Mouse (Mus musculus) limb, embryonic 12.5 days (tissue): ENCODE measurements around the gene Ormdl2. TPM values are rescaled to one million over a fixed set of nuclear protein-coding genes. Genes with fewer than 3 reads are reported as not detected.

Source experiments
- ATAC-seq: fragments of 200-750 bp; cut with Nextera tagmentation; 2 replicates; pipeline ENCODE4 v1.8.0; 2017; ENCODE audit warnings: low read depth, moderate TSS enrichment; ENCODE audit not compliant: insufficient number of reproducible peaks, insufficient read depth, low FRiP score, low TSS enrichment
- H3K27ac ChIP-seq: fragments of 300-500 bp; sonication (generic); 2 replicates; pipeline ENCODE4 v1.5.1; 2016; ENCODE audit warnings: mild to moderate bottlenecking, moderate library complexity
- H3K27me3 ChIP-seq: fragments of 300-500 bp; sonication (generic); 2 replicates; pipeline ENCODE4 v1.6.1; 2016; ENCODE audit warnings: mild to moderate bottlenecking, moderate library complexity
- H3K36me3 ChIP-seq: fragments of 300-500 bp; sonication (generic); 2 replicates; pipeline ENCODE4 v1.6.1; 2016; ENCODE audit warnings: mild to moderate bottlenecking, moderate library complexity
- H3K4me1 ChIP-seq: fragments of 300-500 bp; sonication (generic); replicated peaks from 2 replicates; pipeline ENCODE4 v1.6.1; 2016
- H3K4me2 ChIP-seq: fragments of 300-500 bp; sonication (generic); 2 replicates; pipeline ENCODE4 v1.6.1; 2016; ENCODE audit warnings: mild to moderate bottlenecking, moderate library complexity
- H3K4me3 ChIP-seq: fragments of 300-500 bp; sonication (generic); replicated peaks from 2 replicates; pipeline ENCODE4 v1.5.1; 2016; ENCODE audit warnings: mild to moderate bottlenecking
- H3K9ac ChIP-seq: fragments of 300-500 bp; sonication (generic); replicated peaks from 2 replicates; pipeline ENCODE4 v1.6.1; 2016; ENCODE audit warnings: mild to moderate bottlenecking, moderate library complexity
- H3K9me3 ChIP-seq: fragments of 300-500 bp; sonication (generic); 2 replicates; pipeline ENCODE4 v1.6.1; 2016; ENCODE audit warnings: mild to moderate bottlenecking, moderate library complexity
- WGBS: fragments of 180-500 bp; shearing (Covaris S2); methylation state at CpG from one replicate; pipeline ENCODE4 v1.1.7; 2016; 5-methylcytosine and 5-hydroxymethylcytosine counted together
- polyA plus RNA-seq: library from polyadenylated mRNA; unstranded; fragments of >200 nt; fragmentation: Nextera tagmentation; extraction: Ambion mirVana; gene quantifications from 2 replicates; pipeline ENCODE4 v1.2.1, GENCODE M21; 2016

The Ormdl2 gene
- 27.9 and 31.6 TPM in 2 replicates for polyA plus RNA-seq

DNA sequence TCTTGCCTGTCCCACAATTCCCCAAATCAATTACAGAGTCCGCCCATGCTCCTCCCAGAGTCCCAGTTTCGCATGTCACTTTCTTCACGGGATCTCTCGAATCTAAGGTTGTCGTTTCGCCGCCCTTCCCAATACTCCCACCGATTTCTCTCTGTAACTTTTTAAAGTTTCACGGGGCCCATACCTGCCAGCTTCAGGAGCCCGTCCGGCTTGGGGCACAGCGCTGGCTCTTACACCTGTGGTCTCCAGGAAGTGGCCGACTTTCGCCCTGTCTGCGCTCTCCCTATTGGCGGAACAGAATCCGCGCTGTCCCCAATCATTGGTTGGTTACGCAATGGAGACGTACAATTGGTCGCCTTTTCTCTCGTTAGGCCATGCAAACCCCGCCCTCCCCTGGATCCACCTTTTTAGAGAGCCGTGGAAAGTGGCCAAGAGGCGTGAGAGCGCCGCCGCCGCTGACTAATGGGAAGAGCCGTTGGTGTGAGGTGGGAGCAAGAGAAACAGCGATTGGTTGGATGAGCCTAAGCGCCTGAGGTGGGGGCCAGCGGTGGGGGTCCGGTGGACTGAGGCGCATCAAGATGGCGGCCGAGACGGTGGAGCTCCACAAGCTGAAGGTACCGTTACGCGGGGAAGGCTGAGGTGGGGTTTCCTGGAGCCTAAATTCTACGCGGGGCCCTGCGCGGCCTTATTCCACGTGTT lies at the start of gene Ormdl2:
Ormdl2 (minus strand) TSS at position 288 of the 699 bp plus-strand sequence.
- ATAC-seq: peak; percentile 100
- H3K4me3 ChIP-seq: peak within 1 kb of the TSS; percentile 82
- WGBS: under 1% methylated on average over 46 of the region's 46 CpGs
- peaks cover 15% of the 10 kb centered on the region for H3K4me1 ChIP-seq
- peak within 1 kb of the TSS; percentile 60; the same call in 1 of the 2 replicates for H3K27ac ChIP-seq
- peaks cover 45% of the 10 kb centered on the region for H3K36me3 ChIP-seq
- no peaks in the 10 kb centered on the region for H3K27me3 ChIP-seq
- H3K9me3 ChIP-seq: no peaks in the 10 kb centered on the region
- peak within 1 kb of the TSS; percentile 85 for H3K4me2 ChIP-seq
- peak within 1 kb of the TSS; percentile 79 for H3K9ac ChIP-seq

DNA sequence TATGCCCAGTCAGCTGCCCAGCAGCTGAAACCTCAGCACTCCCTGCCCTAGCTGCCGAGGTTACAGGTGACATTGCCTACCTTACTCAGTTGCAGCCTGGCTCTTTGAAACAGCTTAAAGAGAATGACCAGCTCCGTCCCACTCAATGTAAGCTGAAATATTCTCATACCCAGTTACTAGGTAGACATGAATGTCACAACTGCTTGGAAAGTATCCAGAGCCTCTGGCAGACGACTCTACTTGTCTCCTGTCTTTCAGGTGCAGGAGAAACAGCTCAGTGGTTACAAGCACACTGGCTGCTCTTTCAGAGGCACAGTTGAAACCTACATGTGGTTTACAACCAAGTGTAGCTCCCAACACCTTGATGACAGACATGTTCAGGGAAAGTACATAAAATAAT lies 48.9 kb upstream of the Ormdl2 start:
- no peak for ATAC-seq
- no peaks in the 10 kb centered on the region for H3K9me3 ChIP-seq
- H3K27ac ChIP-seq: no peak overlapping the region
- H3K9ac ChIP-seq: no peak overlapping the region
- H3K36me3 ChIP-seq: peaks cover 68% of the 10 kb centered on the region
- no peaks in the 10 kb centered on the region for H3K4me1 ChIP-seq
- WGBS: 85% methylated on average over 3 of the region's 3 CpGs
- H3K4me3 ChIP-seq: no peak overlapping the region
- no peak overlapping the region for H3K4me2 ChIP-seq
- no peaks in the 10 kb centered on the region for H3K27me3 ChIP-seq

DNA sequence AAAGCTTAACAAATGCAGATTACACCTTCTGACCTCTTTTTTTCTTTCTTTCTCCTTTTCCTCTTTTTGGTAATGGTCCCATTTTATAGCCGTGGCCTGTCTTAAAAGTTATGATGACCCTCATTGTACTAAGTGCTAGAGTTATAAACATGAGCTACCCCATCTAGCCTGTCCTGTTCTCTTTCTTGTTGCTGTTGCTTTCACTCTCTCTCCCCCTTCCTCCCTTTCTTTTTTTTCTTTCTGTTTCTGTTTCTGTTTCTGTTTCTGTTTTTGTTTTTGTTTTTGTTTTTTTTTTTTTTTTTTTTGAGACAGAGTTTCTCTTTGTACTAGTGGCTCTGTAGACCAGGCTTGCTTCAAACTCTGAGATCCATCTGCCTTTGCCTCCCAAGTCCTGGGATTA lies 45.1 kb upstream of the Ormdl2 start:
- Histone ChIP-seq H3K36me3 (peaks cover 54% of the 10 kb centered on the region), H3K9ac (no peak overlapping the region), H3K4me3 (no peak overlapping the region)

DNA sequence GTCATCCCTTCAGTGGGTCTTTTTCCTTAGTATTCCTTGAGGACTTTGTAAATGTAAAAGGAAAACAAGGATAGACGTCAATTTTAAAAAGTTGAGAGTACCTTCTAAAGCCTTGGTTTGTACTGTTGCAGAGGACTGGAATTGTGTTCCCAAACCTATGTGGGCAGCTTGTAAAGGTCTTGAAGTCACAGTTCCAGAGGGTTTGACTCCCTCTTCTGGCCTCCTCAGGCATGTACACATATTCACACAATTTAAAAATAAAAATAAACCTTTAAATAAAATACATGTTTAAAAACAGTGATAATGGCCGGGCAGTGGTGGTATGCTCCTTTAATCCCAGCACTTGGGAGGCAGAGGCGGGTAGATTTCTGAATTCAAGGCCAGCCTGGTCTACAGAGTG lies 44.6 kb upstream of the Ormdl2 start:
- 88% methylated on average over 3 of the region's 3 CpGs for WGBS
- H3K36me3 ChIP-seq: peaks cover 53% of the 10 kb centered on the region

More for the DNA sequence above, 45.1 kb upstream of the Ormdl2 start:
- Histone ChIP-seq H3K4me2 (no peak overlapping the region), H3K27me3 (no peaks in the 10 kb centered on the region), H3K27ac (no peak overlapping the region), H3K9me3 (no peaks in the 10 kb centered on the region), H3K4me1 (no peaks in the 10 kb centered on the region)
- 100% methylated on average over 1 of the region's 1 CpGs for WGBS
- no peak for ATAC-seq

DNA sequence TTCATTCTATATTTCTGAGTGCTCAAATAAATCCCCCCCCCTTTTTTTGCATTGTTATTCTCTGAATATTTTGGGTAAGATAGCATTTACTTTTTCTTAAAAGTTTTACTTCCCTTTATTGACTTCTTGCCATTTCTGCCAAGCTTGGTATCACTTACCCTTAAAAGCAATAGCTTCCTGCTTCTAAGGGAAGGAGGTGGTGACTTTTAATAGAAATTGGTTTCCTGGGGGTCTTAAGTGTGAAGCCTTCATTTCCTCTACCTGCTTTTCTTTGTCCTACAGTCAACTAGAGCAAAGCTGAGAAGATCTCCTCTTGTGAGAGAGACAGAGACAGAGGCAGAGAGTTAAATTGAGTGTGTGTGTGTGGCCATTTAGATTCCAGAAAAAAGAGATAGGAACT lies 39.7 kb upstream of the Ormdl2 start:
- Histone ChIP-seq H3K4me3 (no peak overlapping the region), H3K36me3 (peaks cover 61% of the 10 kb centered on the region), H3K9ac (no peak overlapping the region), H3K4me2 (no peak overlapping the region), H3K9me3 (no peaks in the 10 kb centered on the region), H3K4me1 (no peaks in the 10 kb centered on the region), H3K27ac (no peak overlapping the region), H3K27me3 (no peaks in the 10 kb centered on the region)
- ATAC-seq: no peak

More for the DNA sequence above, 44.6 kb upstream of the Ormdl2 start:
- Histone ChIP-seq H3K27ac (no peak overlapping the region), H3K4me2 (no peak overlapping the region), H3K9ac (no peak overlapping the region), H3K9me3 (no peaks in the 10 kb centered on the region), H3K4me3 (no peak overlapping the region), H3K27me3 (no peaks in the 10 kb centered on the region), H3K4me1 (no peaks in the 10 kb centered on the region)
- no peak for ATAC-seq

DNA sequence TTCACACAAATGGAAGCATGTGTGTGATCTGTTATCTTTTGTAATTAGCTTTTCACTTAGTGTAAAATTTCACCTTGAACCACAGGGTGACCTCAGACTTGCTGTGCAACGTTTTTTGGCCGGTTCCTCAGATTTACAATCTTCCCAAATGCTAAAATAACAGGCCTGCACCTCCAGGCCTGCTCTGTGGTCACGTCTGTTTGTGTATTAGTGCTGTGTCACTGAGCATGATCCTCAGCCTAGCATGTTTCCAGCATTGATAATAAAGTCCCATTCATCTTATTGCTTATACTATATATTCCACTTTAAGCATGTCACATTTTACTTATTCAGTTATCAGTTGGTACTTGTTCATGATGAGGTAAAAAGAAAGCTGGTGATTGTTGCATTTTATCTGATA lies 28.9 kb upstream of the Ormdl2 start:
- no peak overlapping the region for H3K4me3 ChIP-seq
- no peak for ATAC-seq

DNA sequence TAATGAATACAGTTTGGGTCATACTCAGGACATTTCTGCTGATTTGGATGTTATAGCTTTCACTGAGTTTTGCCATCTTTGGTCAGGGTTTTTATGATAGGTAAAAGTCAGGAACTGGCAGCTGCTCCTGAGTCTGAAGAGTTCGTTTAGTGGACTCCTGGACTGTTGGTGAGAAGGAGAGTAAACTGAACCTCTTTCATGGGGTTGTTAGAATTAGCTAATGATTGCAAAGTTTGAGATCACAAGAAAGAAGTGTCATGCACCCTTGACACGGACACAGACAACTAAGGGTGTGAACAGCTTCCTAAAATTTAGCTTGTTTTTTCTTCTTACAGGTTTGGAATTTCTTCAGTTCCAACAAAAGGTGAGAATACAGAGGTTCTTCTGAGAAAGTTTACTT lies 27.0 kb upstream of the Ormdl2 start:
- Histone ChIP-seq H3K4me1 (peaks cover 17% of the 10 kb centered on the region), H3K4me2 (no peak overlapping the region), H3K4me3 (no peak overlapping the region), H3K27ac (no peak overlapping the region), H3K9me3 (no peaks in the 10 kb centered on the region), H3K36me3 (peaks cover 63% of the 10 kb centered on the region), H3K27me3 (no peaks in the 10 kb centered on the region), H3K9ac (no peak overlapping the region)
- 64% methylated on average over 2 of the region's 2 CpGs for WGBS
- ATAC-seq: no peak

More for the DNA sequence above, 28.9 kb upstream of the Ormdl2 start:
- H3K9me3 ChIP-seq: no peaks in the 10 kb centered on the region
- 68% methylated on average over 3 of the region's 3 CpGs for WGBS
- peaks cover 8% of the 10 kb centered on the region for H3K4me1 ChIP-seq
- H3K36me3 ChIP-seq: peaks cover 62% of the 10 kb centered on the region
- no peak overlapping the region for H3K27ac ChIP-seq
- H3K27me3 ChIP-seq: no peaks in the 10 kb centered on the region
- no peak overlapping the region for H3K4me2 ChIP-seq
- H3K9ac ChIP-seq: no peak overlapping the region

DNA sequence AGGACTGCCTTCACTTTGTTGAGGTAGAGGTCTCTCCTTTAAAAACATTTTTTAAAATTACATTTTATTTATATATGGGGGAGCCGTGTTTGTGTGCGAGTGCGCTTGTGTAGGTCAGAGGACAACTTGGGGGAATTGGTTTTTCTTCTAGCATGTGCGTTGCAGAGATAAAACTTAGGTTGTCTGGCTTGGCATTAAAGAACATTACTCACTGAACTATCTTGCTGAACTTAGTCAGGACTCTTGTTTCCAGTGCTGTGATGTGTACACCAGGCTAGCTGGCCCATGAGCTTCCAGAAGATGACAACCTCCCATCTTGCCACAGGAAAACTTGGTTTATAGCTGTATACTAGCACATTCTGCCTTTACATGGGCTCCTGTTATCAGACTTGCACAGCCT lies 25.2 kb upstream of the Ormdl2 start:
- Histone ChIP-seq H3K4me2 (no peak overlapping the region), H3K27me3 (no peaks in the 10 kb centered on the region), H3K4me3 (no peak overlapping the region), H3K9me3 (no peaks in the 10 kb centered on the region), H3K36me3 (peaks cover 72% of the 10 kb centered on the region), H3K9ac (no peak overlapping the region), H3K27ac (no peak overlapping the region), H3K4me1 (peaks cover 17% of the 10 kb centered on the region)
- no peak for ATAC-seq
- WGBS: 96% methylated on average over 4 of the region's 4 CpGs

DNA sequence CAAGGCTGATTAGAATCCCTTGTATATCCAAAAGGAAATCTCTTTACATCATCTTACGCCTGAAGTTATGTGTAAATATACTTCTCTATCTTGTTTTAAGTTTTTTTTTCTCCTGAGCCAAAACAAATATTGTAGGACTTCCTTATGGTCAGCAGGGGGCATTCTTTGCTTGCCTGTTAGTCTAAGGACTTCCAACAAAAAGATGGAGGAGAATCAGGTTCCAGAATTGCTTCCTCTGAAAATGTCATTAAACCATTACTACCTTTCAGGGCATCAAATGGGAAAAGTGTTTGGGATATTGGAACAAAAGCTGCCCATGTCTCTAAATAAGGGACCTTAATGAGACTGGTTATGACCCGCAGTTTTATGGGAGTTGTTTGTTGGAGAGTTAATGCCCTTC lies 24.1 kb upstream of the Ormdl2 start:
- peaks cover 76% of the 10 kb centered on the region for H3K36me3 ChIP-seq
- no peaks in the 10 kb centered on the region for H3K27me3 ChIP-seq
- ATAC-seq: peak; percentile 20; the same call in 1 of the 2 replicates
- H3K4me3 ChIP-seq: no peak overlapping the region
- H3K4me2 ChIP-seq: peak overlapping the region; percentile 31
- H3K9ac ChIP-seq: no peak overlapping the region
- no peaks in the 10 kb centered on the region for H3K9me3 ChIP-seq
- H3K27ac ChIP-seq: peak overlapping the region; percentile 64; the same call in 1 of the 2 replicates
- WGBS: 50% methylated on average over 2 of the region's 2 CpGs
- peaks cover 17% of the 10 kb centered on the region for H3K4me1 ChIP-seq

DNA sequence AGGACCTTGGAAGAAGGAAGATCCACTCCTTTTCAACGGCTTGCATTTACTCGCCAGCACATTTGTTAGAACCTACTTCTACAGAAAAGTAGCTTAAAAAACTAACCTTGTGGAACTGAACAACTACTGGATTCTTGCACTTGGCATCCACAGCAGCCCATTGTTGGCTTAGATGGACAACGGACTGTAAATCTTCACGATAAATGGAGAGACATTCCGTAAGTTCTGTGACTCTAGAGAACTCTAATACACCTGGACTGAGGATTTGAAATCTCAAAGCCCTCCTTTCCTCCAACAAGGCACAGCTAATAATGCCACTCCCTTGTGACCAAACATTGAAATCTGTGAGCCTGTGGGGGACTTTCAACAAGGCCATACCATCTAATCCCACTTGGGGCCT lies 21.8 kb upstream of the Ormdl2 start:
- no peak overlapping the region for H3K4me2 ChIP-seq
- H3K27ac ChIP-seq: no peak overlapping the region
- no peaks in the 10 kb centered on the region for H3K27me3 ChIP-seq
- H3K9ac ChIP-seq: no peak overlapping the region
- ATAC-seq: no peak
- peaks cover 17% of the 10 kb centered on the region for H3K4me1 ChIP-seq
- H3K9me3 ChIP-seq: no peaks in the 10 kb centered on the region
- H3K36me3 ChIP-seq: peaks cover 77% of the 10 kb centered on the region
- 93% methylated on average over 5 of the region's 5 CpGs for WGBS
- H3K4me3 ChIP-seq: no peak overlapping the region

DNA sequence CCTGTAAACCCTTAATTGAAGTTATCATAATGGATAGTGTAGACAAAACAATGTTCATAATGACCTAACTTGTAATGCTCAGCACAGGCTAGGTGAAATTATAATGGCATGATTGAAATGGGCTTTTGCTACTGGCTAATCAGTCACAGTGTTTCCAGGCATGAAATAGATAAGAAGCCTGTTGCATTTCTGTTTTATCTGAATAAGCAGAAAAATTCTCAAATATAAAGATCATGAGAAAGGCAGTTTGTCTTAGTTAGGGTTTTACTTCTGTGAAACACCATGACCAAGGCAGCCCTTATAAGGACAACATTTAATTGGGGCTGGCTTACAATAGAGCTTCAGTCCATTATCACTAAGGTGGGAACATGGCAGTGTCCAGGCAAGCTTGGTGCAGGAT lies 19.2 kb upstream of the Ormdl2 start:
- Histone ChIP-seq H3K9me3 (no peaks in the 10 kb centered on the region), H3K4me2 (no peak overlapping the region), H3K9ac (no peak overlapping the region), H3K36me3 (peaks cover 78% of the 10 kb centered on the region), H3K4me3 (no peak overlapping the region), H3K27me3 (no peaks in the 10 kb centered on the region), H3K27ac (no peak overlapping the region), H3K4me1 (peaks cover 10% of the 10 kb centered on the region)
- no peak for ATAC-seq

DNA sequence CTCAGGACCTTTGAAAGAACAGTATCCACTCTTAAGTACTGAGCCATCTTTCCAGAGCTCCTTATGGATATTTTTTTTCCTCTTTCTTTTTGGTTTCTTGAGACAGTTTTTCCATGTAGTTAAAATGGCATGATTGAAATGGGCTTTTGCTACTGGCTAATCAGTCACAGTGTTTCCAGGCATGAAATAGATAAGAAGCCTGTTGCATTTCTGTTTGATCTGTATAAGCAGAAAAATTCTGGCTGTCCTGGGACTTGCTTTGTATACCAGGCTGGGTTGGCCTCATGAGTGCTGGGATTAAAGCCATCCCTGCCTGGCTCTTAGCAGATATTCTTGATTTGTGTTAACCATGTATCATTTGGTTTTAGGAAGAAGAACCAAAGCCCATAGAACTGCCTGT lies 18.0 kb upstream of the Ormdl2 start:
- Histone ChIP-seq H3K27ac (no peak overlapping the region), H3K36me3 (peaks cover 83% of the 10 kb centered on the region), H3K27me3 (no peaks in the 10 kb centered on the region), H3K4me3 (no peak overlapping the region), H3K4me2 (no peak overlapping the region), H3K9ac (no peak overlapping the region), H3K9me3 (no peaks in the 10 kb centered on the region), H3K4me1 (no peaks in the 10 kb centered on the region)
- ATAC-seq: no peak
